Mouse (Mus musculus) frontal cortex, postnatal 14 days (tissue): ENCODE results near the gene Scarb2.

Source experiments
- DNase-seq, 2 experiments: peaks; one replicate each; pipeline ENCODE4 v3.0.0; 2022; ENCODE audit warnings: low spot score in 2 of 2

Gene Scarb2

DNA sequence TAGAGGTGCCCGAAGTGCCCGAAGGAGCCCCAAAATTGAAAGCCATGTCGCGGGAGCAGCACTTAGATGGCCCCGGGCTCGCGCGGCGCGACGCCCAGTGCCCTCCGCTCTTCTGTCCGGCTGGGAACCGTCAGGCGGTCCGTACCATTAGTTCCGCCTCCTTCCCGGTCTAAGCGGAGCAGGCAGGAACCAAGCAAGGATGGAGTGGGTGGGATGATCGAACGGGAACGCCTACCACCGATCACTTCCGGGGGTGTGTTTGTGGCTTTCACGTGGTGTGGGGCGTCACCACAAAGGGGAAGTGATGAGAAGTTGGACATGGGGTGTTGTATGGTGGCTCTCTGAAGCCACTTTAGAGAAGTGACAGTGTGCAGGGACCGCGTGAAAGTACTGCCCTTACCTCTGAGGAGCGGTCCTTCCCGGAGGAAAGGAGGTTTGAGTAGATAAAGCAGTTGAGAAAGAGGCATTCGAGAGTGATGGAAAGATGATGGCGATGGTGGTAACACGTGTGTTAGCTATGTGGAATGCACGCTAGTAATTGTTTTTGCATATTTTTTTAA is 71.5 kb downstream of the Scarb2 start, which contains the start of gene Nup54:
TSS of gene Nup54 (minus strand) at position 195 of the 560 bp plus-strand sequence.
- peak; percentile 94 to 96 for DNase-seq

- peak in 1 of 2 experiments; percentile 16 for DNase-seq
Observed at GRCm38 (mm10) chr5:92434571-92434985, 72.1 kb downstream of the Scarb2 start.

GRCm38 (mm10) chr5:92434070-92434469 is 72.6 kb downstream of the Scarb2 start:
- no peak for DNase-seq

- no peak for DNase-seq
Observed at GRCm38 (mm10) chr5:92431611-92432010, 75.0 kb downstream of the Scarb2 start.

DNA sequence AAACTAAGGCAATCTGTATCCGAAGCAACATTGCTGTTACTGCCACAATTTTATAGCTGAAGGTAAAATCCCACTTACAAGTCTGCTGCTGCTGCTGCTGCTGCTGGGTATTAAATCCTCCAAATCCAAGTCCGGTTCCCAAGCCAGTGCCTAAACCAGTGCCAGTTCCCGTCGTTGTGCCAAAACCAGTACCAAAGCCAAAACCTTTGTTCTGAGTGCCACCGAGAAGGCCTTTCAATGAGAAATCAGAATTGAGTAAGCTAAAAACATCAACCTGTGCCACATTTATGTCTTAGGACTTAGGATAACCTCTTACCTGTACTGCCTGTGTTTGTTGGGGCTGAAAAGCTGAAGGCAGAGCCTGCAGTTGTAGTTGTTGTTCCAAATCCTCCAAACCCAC is 75.9 kb downstream of the Scarb2 start:
- no peak for DNase-seq

- no peak for DNase-seq
Observed at GRCm38 (mm10) chr5:92424126-92424525, 82.5 kb downstream of the Scarb2 start.

DNA sequence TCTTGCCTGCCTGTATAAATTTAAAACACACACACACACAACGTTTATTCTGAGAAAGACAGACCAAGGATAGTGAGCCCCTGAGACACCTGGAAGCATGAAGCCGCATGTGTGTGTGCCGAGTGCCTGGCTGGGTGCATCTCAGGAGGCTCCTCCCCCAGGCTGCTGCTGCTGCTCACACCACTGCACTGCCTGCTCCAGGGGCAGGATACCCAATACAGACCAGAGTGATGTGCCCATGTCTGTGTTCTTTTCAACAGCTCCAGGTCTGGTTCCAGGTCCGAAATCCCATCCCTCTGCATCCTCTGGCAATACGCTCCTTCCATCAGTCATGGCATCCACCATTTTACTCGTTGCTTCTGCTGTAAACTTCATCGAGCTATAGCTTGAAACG is 92.7 kb downstream of the Scarb2 start:
- DNase-seq = no peak

DNA sequence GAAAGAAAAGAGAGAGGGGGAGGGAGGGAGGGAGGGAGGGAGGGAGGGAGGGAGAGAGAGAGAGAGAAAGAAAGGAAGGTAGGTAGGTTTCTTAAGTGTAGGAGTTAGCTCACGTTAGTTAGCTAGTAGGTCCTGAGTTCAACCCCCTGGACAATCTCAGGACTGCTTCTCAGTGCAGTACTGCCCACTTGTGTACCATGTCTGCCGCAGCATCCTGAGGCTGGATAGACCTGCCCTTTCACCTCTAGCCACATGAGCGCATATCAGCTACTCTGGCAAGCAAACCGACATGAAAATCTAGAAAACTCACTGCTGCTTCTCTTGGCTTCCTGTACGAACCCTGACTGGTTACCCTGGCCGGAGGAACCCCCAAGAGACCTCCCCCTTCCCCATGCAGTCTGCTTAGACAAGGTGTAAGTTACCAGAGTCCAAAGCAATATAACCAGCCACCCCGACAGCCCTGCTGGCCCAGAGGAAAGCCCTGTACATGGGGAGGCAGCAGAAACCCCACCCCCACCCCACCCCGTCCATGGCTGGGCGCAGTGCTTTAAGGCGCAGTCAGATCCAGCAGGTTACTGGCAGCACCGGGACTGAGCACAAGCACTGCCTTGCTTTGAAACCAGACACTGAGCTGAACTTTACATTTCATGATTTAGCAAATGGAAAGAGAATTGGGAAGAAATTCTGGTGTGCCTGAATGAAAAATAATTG is 93.2 kb downstream of the Scarb2 start:
- no peak for DNase-seq

- no peak for DNase-seq
Observed at GRCm38 (mm10) chr5:92411461-92412140, 95.0 kb downstream of the Scarb2 start.

GRCm38 (mm10) chr5:92410486-92410885 is 96.1 kb downstream of the Scarb2 start:
- no peak for DNase-seq

- DNase-seq = no peak
Observed at GRCm38 (mm10) chr5:92409361-92410155, 97.1 kb downstream of the Scarb2 start.

- DNase-seq = no peak
Observed at GRCm38 (mm10) chr5:92404400-92404678, 102.3 kb downstream of the Scarb2 start.

- no peak for DNase-seq
Observed at GRCm38 (mm10) chr5:92403562-92404399, 102.9 kb downstream of the Scarb2 start.

- DNase-seq = no peak
Observed at GRCm38 (mm10) chr5:92402816-92403215, 103.8 kb downstream of the Scarb2 start.

DNA sequence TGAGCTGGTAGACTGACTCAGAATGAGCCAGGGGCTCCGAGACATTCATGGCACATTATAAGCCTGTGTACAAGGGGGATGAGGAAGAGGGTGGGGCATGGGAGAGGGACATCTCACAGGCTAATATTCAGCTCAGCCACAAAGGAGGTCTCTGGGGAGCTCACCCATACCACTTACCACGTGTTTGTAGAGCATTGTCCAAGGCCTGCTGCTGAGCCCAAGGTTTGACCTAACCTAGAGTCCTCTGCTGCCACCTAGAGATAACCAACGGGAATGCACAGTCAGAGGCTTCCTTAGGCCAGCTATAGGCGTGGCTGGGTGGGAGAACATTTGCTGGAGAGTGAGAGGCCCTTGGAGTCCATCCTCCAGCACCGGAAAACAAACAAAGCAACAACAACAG is 108.5 kb downstream of the Scarb2 start:
- DNase-seq = peak; percentile 21 to 67

DNA sequence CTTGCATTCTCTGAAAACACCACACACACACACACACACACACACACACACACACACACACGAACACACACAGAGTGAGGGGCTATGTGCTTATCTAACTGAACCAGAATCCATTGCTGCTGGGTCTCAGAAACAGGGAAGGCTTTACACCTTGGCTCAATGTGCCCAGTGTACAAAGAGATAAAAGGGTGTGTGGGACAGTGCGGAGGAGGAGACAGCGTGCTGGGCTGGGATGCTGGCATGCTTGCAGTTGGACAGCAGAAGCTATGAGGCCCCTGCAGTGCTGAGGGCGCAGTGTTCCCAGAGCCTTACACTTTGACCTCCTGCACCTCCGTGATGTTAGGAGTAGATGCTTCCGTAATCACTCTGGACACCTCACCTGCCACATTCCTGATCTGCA is 110.2 kb downstream of the Scarb2 start:
- DNase-seq = no peak

GRCm38 (mm10) chr5:92395764-92396163 is 110.9 kb downstream of the Scarb2 start:
- DNase-seq = no peak

DNA sequence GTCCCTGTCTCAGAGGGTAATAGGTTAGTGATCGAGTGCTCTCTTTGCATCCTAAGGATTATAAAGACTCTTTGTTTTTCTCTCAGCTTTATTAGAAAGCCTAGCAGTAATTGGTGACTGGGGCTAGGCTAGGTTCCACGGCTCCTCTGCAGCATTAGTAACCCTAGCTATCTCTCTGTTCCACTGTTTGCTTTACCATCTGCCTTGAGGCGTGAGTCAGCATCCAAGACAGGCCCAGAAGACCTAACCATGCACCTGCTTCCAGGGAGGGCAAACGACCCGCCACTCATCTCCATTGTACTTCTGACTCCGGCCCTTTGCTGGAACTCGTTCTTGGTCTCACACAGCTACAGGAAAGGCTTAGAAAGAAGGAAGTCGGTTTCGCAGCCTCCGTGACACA is 112.8 kb downstream of the Scarb2 start:
- DNase-seq = no peak

DNA sequence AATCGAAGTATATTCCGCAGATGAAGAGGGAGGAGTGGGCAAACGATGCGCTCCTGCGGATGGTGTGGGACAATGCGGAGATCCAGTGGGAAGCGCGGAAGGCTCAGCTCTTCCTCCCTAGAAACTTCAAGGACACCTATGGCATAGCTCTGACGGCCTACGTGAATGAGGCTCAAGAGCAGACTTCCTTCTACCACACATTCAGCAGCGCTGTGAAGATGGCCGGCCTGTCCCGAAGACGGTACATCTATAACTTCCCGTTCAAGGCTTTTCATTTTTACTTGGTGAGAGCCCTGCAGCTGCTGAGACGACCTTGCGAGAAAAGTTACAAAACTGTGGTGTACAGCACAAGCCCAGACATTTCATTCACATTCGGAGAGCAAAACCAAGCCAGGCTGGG is 114.1 kb downstream of the Scarb2 start:
- DNase-seq = no peak
